Mouse (Mus musculus) mouse embryonic stem cell (cell line): ENCODE data around the gene D7Ertd443e.

ENCODE experiments used
- in situ Hi-C, 2 experiments: fragments of 300-500 bp; cut with MboI; formaldehyde crosslinking; loops; 1 replicate in 1 of 2; 3 replicates in 1 of 2; pipeline ENCODE4 v1.14.3; 2019 to 2020; ENCODE audit warnings: low sequenced_read_pairs in 2 of 2, low pct_unique_long_range_greater_than_20kb in 1 of 2, mixed read lengths in 1 of 2; ENCODE audit not compliant: unreplicated experiment in 1 of 2

D7Ertd443e gene

DNA sequence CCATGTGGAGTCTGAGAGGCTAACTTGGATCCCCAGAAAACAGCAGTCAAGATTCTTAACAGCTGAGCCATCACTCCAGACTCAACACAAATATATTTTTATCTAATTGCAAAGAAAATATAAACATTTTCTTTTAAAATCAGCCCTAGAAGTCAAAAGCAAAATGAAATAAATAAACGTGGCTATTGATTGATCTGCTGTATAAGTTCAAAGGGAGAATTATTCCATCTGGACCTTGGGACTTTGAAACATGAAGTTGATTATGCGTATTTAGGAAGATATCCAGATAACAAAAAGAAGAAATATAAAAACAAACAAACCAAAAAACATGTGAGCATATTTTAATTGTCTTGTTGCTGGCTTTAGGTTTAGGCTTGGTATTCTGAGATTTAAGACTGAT is 149.9 kb downstream of the D7Ertd443e start:
- in situ Hi-C loops, result no loop called here

DNA sequence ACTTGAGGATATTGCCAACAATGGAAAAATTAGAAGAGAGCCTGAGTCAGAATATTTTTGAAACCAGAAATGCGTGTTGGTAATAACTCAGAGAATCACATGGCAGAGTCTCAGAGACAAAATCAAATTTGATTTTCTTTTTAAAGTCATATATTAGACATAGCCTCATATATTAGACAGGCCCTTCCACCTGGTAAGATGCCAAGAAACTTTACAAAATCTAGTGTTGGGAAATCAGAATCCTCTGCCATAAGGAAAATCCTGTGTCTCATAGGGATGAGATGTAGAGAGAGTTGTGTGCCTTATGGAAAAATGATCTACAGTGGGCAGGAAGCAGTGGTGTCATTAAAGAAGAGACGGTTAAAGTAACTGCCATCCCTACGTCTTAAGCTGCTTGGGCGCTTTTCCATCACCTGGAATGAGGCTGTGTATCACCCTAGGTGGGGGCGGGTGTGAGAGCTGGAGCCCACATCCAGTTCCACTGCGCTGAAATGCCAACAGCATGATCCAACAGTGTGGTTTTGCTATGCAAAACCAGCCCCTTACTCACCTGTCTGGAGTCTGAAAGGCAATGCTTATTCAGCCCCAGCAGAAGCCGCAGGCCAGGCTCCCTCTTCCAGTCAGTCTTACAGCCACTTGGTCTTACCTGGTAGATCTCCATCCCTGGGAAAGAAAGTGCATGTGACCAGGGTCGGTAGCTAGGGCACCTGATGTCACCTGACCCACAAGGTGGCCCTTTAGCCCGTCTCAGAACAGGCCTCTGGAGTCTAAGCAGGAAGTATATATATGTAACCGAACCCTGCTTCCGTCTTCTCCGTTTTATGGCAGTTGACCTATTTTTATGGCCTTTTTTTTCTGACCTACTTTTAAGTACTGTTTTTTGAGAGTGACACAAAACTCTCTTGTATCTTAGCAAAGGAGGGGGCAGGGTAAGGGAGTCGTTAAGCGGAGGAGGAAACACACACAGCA is 153.8 kb downstream of the D7Ertd443e start, which contains the start of gene Adam12:
Gene Adam12 (minus strand): TSS at position 769 of the 969 bp plus-strand sequence.
- in situ Hi-C loops, result no loop called here

DNA sequence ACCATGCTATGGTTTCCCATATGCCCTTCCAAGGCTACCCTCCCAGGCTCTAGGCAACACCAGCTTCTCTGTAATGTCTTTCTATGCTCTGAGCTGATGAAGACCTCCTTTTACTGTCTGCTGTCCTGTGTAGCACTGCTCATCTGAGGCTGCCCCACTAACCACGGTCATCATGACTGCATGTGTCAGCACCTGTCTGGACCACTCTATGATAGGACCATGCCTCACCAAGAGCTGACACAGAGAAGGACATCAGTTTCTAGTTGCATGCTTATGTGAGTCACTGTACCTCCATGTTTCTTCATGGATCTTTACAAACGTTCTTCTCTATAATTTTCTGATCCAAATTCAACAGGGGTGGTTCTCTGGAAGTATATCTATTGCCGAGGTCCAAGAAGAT is 154.8 kb downstream of the D7Ertd443e start:
- in situ Hi-C loops, result no loop called here

DNA sequence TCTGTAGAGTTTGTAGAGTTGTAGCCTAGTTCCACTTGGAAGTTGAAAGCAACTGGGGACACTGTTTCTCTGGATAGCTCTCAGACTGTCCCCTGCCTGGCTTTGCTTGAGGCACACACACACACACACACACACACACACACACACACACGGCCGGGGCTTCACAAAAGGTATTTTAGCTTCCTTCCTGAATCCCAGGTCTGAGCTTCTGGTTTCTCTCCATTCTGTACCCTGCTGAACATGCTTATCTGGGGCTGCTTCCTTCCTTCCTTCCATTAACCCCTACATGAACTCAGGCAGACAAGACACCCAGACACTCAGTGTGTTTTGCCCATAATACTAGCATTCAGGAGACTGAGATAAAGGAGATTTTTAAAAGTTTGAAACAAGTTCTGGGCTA is 155.6 kb downstream of the D7Ertd443e start:
- in situ Hi-C loops, result loop anchor here in 1 of 2 experiments (10.0 kb wide), 1 partner anchor 385 kb away; no protein-coding TSS in a partner anchor

DNA sequence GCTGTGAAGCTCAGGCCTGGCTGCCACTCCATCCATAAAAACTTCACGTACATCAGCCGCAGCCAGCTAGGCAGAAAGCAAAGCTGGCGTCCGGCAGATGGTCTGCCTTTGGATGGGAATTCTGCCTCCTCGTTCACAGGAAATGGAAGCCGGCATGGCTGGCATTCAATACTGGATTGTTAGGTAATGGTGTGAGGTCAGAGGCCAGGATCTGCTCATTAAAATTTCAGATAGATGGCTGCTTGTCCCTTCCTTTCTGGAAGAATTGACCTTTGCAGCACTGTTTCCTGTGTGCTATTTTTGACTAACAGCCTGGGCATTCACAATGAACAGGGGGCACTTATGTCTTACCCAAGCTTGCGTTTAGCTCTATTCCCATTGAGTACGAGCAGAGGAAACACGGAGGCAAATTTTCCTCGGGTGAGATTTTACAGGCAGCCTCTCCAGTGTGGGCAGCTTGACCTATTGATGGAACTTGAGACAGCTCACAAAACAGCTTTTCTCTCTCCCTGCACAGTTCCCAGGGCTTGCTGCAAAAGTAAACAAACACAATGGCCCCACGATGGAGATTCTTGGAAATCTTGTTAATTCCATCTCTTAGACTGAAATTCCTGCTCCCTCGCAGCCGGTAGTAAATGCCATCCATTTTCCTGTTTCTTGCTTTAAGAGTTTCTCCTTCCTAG is 157.5 kb downstream of the D7Ertd443e start:
- in situ Hi-C loops, result loop anchor here in 1 of 2 experiments (10.0 kb wide), 1 partner anchor 383 kb away; no protein-coding TSS in a partner anchor

DNA sequence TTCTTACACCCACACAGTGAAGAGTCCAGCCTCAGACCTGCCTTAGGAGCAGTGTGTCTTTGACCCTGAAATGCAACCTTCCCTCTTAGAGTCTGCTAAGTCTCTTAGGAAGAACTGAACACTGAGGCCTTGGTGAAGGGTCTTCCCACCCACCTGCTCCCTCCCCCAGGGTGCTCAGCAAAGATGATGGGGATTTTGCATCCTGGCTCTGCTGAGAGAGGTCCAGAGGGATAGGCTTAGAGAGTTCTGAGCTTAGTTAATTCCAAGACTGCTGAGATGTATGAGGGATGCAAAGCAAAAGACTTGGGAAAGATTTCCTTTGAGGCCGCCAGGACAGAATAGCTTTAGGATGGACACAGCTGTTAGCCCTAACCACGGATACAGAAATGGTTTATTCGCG is 158.4 kb downstream of the D7Ertd443e start:
- in situ Hi-C loops, result loop anchor here in 1 of 2 experiments (10.0 kb wide), 1 partner anchor 382 kb away; no protein-coding TSS in a partner anchor

DNA sequence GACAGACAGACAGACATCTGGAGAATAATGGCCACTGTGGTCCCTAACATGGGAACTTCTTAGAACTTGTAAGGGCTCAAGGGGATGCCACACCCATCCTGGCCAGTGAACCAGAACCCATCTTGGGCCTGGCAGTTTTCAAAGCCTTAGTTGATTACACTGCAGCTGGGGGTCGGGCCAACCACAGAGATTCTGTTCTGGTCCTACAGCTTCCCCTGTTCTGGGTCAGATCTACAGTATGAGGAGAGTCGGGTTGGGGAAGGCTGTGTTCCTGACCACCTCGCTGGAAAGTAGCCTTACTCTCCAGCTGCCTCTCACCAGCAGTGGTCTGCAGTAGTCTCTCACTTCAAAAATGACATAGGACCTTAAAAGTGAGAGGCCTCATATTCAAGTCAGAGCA is 159.2 kb downstream of the D7Ertd443e start:
- in situ Hi-C loops, result loop anchor here in 1 of 2 experiments (10.0 kb wide), 1 partner anchor 381 kb away; no protein-coding TSS in a partner anchor

DNA sequence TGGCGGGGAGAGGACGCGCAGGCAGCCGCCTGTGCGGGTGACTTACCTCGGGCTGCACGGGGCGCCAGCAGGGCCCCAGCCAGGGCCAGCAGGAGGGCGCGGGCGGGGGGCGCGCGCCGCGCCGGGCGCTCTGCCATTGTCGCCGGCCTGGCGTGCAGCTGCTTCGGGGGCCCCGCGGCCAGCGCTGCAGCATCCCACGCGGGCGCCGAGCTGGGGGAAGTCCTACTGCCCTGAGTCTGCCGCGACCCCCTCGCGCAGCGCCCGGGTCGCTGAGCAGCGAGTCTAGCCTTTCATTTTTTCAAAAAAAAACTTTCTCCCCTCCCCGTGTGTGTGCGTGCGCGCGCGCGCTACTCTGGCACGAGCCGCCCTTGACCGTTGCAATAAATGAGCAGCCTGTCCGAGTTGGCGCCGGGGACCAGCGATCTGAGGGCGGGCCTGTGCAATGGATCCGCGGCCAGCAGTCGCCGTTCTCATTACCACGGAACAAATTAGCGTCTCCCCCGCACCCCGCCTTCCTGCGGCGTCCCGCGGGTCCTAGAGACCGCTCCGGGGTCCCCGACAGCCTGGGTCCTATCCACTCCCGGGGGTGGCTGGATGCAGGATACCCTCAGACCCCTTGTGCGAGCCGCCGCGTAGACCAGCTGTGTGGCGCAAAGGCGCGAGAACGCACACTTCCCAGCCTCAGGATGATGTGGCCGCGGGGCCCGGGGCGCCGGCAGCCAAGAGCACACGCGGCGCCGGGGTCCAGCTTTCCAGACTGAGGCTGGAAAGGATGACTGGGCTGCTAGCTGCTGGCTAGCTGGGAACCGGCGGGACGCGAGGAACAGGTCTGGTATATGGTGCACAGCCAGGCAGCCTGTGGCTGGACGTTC is 160.5 kb downstream of the D7Ertd443e start:
- in situ Hi-C loops, result loop anchor here in 1 of 2 experiments (10.0 kb wide), 1 partner anchor 380 kb away; no protein-coding TSS in a partner anchor

DNA sequence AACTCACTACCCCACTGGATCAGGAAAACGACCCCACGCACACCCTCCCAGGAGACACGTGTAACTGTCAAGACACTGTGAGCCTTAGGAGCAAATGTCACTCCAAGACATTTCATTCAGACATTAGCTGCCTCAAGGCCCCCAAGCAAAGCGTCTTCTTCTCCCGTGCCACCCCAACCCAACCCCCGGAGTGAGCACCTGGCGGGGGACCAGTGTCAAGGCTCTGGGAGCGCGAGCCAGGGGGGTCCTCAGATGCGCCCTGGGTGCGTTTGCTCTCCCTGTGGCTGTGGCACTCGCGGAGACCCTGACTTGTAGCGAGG is 161.1 kb downstream of the D7Ertd443e start:
- in situ Hi-C loops, result loop anchor here in 1 of 2 experiments (10.0 kb wide), 1 partner anchor 380 kb away; no protein-coding TSS in a partner anchor

DNA sequence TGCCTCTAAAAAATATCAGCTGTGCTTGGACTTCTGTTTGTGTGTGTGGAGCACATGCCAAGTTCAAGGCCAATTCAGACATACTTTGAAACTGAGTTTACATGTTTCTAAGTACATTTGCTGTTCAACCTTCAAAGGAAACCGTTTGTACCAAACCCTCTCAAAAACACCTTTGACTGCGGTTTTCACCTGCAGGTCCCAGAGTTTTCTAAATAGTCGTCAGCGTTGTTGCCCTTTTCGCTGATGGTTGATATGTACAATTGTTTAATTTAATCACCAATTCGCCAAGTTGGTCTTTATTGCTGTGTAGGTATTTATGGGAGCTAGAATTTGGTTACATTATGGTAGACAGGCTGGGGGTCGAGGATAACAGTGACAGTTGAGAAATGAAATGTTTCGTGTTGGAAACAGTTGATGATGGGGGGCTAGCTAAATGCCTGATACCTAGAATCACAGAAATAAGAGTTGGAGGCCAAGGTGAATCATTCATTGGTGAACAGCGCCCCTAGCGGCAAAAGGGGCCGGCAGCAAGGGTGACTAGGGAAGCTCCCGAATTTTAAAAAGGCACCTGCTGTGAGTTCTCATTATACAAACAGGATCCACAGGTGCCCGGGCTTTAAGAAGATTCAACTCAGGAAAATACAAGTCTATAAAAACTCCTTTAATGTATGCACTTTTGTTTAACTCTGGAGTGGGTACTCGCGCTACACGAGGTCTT is 161.9 kb downstream of the D7Ertd443e start:
- in situ Hi-C loops, result loop anchor here in 1 of 2 experiments (10.0 kb wide), 1 partner anchor 379 kb away; no protein-coding TSS in a partner anchor
